Mouse (Mus musculus): ENCODE results near the gene Mtx3. TPM values are rescaled to one million over a fixed set of nuclear protein-coding genes. Genes with fewer than 3 reads are reported as not detected.

The Mtx3 gene
- 10.6 TPM for polyA plus RNA-seq (2014; fragmentation: Illumina TruSeq; extraction: RNeasy Lipid Tissue Mini Kit (QIAGEN cat#74804); ENCODE audit: low read depth, low replicate concordance)

GRCm38 (mm10) chr13:92844586-92845221 lies at the start of gene Mtx3:
Gene Mtx3 (plus strand): TSS chr13:92844760.

Other genes starting within 250 kb of the Mtx3 start
- gene Serinc5, start 233.7 kb upstream of the Mtx3 start, polyA plus RNA-seq (2014; fragmentation: Illumina TruSeq; extraction: RNeasy Lipid Tissue Mini Kit (QIAGEN cat#74804); ENCODE audit: low read depth, low replicate concordance), result 14.3 TPM
- gene Thbs4, start 49.9 kb upstream of the Mtx3 start, polyA plus RNA-seq (2014; fragmentation: Illumina TruSeq; extraction: RNeasy Lipid Tissue Mini Kit (QIAGEN cat#74804); ENCODE audit: low read depth, low replicate concordance), result 5.5 TPM

Measured in heart, adult 10 weeks (tissue).